In genomic region chr10:34206783-34207502, GRCm38 (mm10) we compare ENCODE assay signal across 8 mouse cellular contexts. TPM values are rescaled to one million over a fixed set of nuclear protein-coding genes. Genes with fewer than 3 reads are reported as not detected.
A peak's percentile ranks its signal among the peaks of the same experiment; 100 is the strongest.
DNase-seq lines count a peak whose midpoint lies in the region; ATAC-seq lines count a peak whose summit lies in the region.

No protein-coding gene starts in this region.

- no peaks in the 10 kb centered on the region for H3K36me3 ChIP-seq in embryonic facial prominence, embryonic 13.5 days
- no peaks in the 10 kb centered on the region for H3K36me3 ChIP-seq in heart, embryonic 10.5 days
- H3K36me3 ChIP-seq in liver, embryonic 11.5 days (ENCODE audit: control insufficient read depth, insufficient read depth, low read length), result no peaks in the 10 kb centered on the region
- no peaks in the 10 kb centered on the region for H3K36me3 ChIP-seq in splenic B cell, adult 2 months (ENCODE audit: control insufficient read depth, insufficient read depth, low read length, poor library complexity, severe bottlenecking)

- no peaks in the 10 kb centered on the region for H3K27me3 ChIP-seq in embryonic facial prominence, embryonic 13.5 days
- no peaks in the 10 kb centered on the region for H3K27me3 ChIP-seq in heart, embryonic 10.5 days (ENCODE audit: insufficient read depth, poor library complexity, severe bottlenecking)
- peaks cover 12% of the 10 kb centered on the region for H3K27me3 ChIP-seq in liver, embryonic 11.5 days (replicated peaks; ENCODE audit: control insufficient read depth, insufficient read depth, low read length)
- no peaks in the 10 kb centered on the region for H3K27me3 ChIP-seq in splenic B cell, adult 2 months (ENCODE audit: control insufficient read depth, insufficient read depth, low read length, poor library complexity, severe bottlenecking)

- H3K9me3 ChIP-seq in embryonic facial prominence, embryonic 13.5 days, result no peaks in the 10 kb centered on the region
- no peaks in the 10 kb centered on the region for H3K9me3 ChIP-seq in heart, embryonic 10.5 days
- no peaks in the 10 kb centered on the region for H3K9me3 ChIP-seq in liver, embryonic 11.5 days (ENCODE audit: control insufficient read depth, low read length)

- peak; percentile 88 for DNase-seq in 3134 (ENCODE audit: extremely low read depth, insufficient read length, low spot score)
- peak; percentile 76 for DNase-seq in adrenal gland, postnatal 10 days
- peak; percentile 88 for DNase-seq in heart, embryonic 10.5 days (ENCODE audit: low spot score)
- DNase-seq in kidney, adult 9 months, result peak; percentile 29
- peak; percentile 75 for DNase-seq in liver, embryonic 11.5 days (ENCODE audit: low spot score)
- DNase-seq in splenic B cell, adult 2 months (ENCODE audit: low read depth, low spot score), result peak; percentile 53

- WGBS in embryonic facial prominence, embryonic 13.5 days, result 1% methylated on average over 51 of the region's 65 CpGs
- WGBS in heart, embryonic 10.5 days, result under 1% methylated on average over 63 of the region's 65 CpGs
- under 1% methylated on average over 65 of the region's 65 CpGs for WGBS in liver, embryonic 11.5 days

- peak overlapping the region; percentile 86 for H3K4me3 ChIP-seq in embryonic facial prominence, embryonic 13.5 days
- peak overlapping the region; percentile 90 for H3K4me3 ChIP-seq in heart, embryonic 10.5 days
- peak overlapping the region; percentile 68 for H3K4me3 ChIP-seq in liver, embryonic 11.5 days (ENCODE audit: low read depth, low read length)

- H3K4me1 ChIP-seq in embryonic facial prominence, embryonic 13.5 days, result peaks cover 12% of the 10 kb centered on the region
- peaks cover 9% of the 10 kb centered on the region; the same call in 1 of the 2 replicates for H3K4me1 ChIP-seq in heart, embryonic 10.5 days
- no peaks in the 10 kb centered on the region for H3K4me1 ChIP-seq in liver, embryonic 11.5 days (replicated peaks; ENCODE audit: control insufficient read depth, insufficient read depth, low read length)

- peak overlapping the region; percentile 90 for H3K9ac ChIP-seq in embryonic facial prominence, embryonic 13.5 days
- peak overlapping the region; percentile 74 for H3K9ac ChIP-seq in liver, embryonic 11.5 days (ENCODE audit: low read depth, low read length)

- ATAC-seq in embryonic facial prominence, embryonic 13.5 days (ENCODE audit: insufficient number of reproducible peaks, insufficient read depth, low FRiP score, low TSS enrichment, low read depth), result peak; percentile 91
- ATAC-seq in liver, embryonic 11.5 days (replicated peaks; ENCODE audit: low FRiP score), result peak; percentile 82
- peak; percentile 54 for ATAC-seq in monocyte, adult 5-6 weeks (replicated peaks; ENCODE audit: insufficient number of reproducible peaks, low FRiP score, low TSS enrichment, poor library complexity, severe bottlenecking)

- H3K27ac ChIP-seq in embryonic facial prominence, embryonic 13.5 days, result peak overlapping the region; percentile 99
- peak overlapping the region; percentile 98 for H3K27ac ChIP-seq in heart, embryonic 10.5 days
- peak overlapping the region; percentile 84 for H3K27ac ChIP-seq in liver, embryonic 11.5 days (ENCODE audit: low read depth, low read length)

- peak overlapping the region; percentile 69 for H3K4me2 ChIP-seq in embryonic facial prominence, embryonic 13.5 days
- H3K4me2 ChIP-seq in liver, embryonic 11.5 days, result peak overlapping the region; percentile 92

RNA-seq across cellular contexts. Expression of gene Dse, which starts 0.6 kb away (rescaled TPM):
- total RNA-seq in adrenal gland, postnatal 10 days (2021), result 10 to 100 TPM; 13.1 to 13.9 TPM
- polyA plus RNA-seq in embryonic facial prominence, embryonic 13.5 days (2015; fragmentation: Nextera tagmentation; extraction: Ambion mirVana), result 37.9 and 38.7 TPM in 2 replicates
- 20.9 and 22.8 TPM in 2 replicates for polyA plus RNA-seq in heart, embryonic 10.5 days (2016; fragmentation: Nextera tagmentation; extraction: Ambion mirVana)
- 14.9 and 16.8 TPM in 2 replicates for polyA plus RNA-seq in liver, embryonic 11.5 days (2014; fragmentation: Nextera tagmentation; extraction: Ambion mirVana)
- total RNA-seq in monocyte, adult 5-6 weeks (2017), result 52.8 to 55.4 TPM (median 53.9 TPM) in 3 replicates

Comparison
In these comparisons a context has a peak if more than half of its experiments do, and no peak if none do; other contexts are left out.
1. Peak in every context shown above with its lines: DNase-seq, ATAC-seq, H3K4me3 ChIP-seq and H3K27ac ChIP-seq.
2. DNase-seq: peak in every context shown above with its lines; median percentile 88 in 3134; 88 in heart, embryonic 10.5 days; 76 in adrenal gland, postnatal 10 days; 75 in liver, embryonic 11.5 days; 53 in splenic B cell, adult 2 months; 29 in kidney, adult 9 months.